Mouse (Mus musculus) limb, embryonic 14.5 days (tissue): ENCODE results near the gene Slc25a22. TPM values are rescaled to one million over a fixed set of nuclear protein-coding genes. Genes with fewer than 3 reads are reported as not detected.

Source experiments
- ATAC-seq: fragments of 200-750 bp; cut with Nextera tagmentation; 2 replicates; pipeline ENCODE4 v1.8.0; 2017; ENCODE audit warnings: low read depth, moderate number of reproducible peaks, moderate TSS enrichment; ENCODE audit not compliant: low FRiP score
- DNase-seq: peaks from one replicate; pipeline ENCODE4 v3.0.0-alpha.2; 2015; ENCODE audit warnings: low spot score
- H3K27ac ChIP-seq: fragments of 300-500 bp; sonication (generic); replicated peaks from 2 replicates; pipeline ENCODE4 v1.5.1; 2014; ENCODE audit warnings: low read depth, mild to moderate bottlenecking, low read length, moderate library complexity, mixed read lengths
- H3K27me3 ChIP-seq: fragments of 300-500 bp; sonication (generic); 2 replicates; pipeline ENCODE4 v1.6.1; 2014; ENCODE audit warnings: low read length, mixed read lengths; ENCODE audit not compliant: control insufficient read depth, insufficient read depth
- H3K36me3 ChIP-seq: fragments of 300-500 bp; sonication (generic); 2 replicates; pipeline ENCODE4 v1.6.1; 2014; ENCODE audit warnings: mild to moderate bottlenecking, low read length, moderate library complexity, mixed read lengths; ENCODE audit not compliant: control insufficient read depth, insufficient read depth
- H3K4me1 ChIP-seq: fragments of 300-500 bp; sonication (generic); 2 replicates; pipeline ENCODE4 v1.6.1; 2014; ENCODE audit warnings: antibody characterized with exemption, low read length, mixed read lengths; ENCODE audit not compliant: control insufficient read depth, insufficient read depth
- H3K4me2 ChIP-seq: fragments of 300-500 bp; sonication (generic); replicated peaks from 2 replicates; pipeline ENCODE4 v1.6.1; 2014; ENCODE audit warnings: low read depth, mild to moderate bottlenecking, low read length, moderate library complexity; ENCODE audit not compliant: severe bottlenecking
- H3K4me3 ChIP-seq: fragments of 300-500 bp; sonication (generic); replicated peaks from 2 replicates; pipeline ENCODE4 v1.5.1; 2014; ENCODE audit warnings: low read length
- H3K9ac ChIP-seq: fragments of 300-500 bp; sonication (generic); 2 replicates; pipeline ENCODE4 v1.6.1; 2014; ENCODE audit warnings: mild to moderate bottlenecking, low read depth, low read length, moderate library complexity; ENCODE audit not compliant: severe bottlenecking
- H3K9me3 ChIP-seq: fragments of 300-500 bp; sonication (generic); 2 replicates; pipeline ENCODE4 v1.6.1; 2016; ENCODE audit warnings: low read length; ENCODE audit not compliant: control insufficient read depth
- POLR2A ChIP-seq: fragments of 200-500 bp; IDR thresholded peaks from 2 replicates; pipeline ENCODE4 v1.8.0; 2012; ENCODE audit warnings: inconsistent platforms, mild to moderate bottlenecking, moderate library complexity, borderline replicate concordance; ENCODE audit not compliant: insufficient read depth, insufficient read length; ENCODE audit errors: extremely low read depth
- WGBS: fragments of 180-500 bp; shearing (Covaris S2); extraction: QIAGEN DNeasy Blood & Tissue Kit; methylation state at CpG from one replicate; pipeline ENCODE4 v1.1.7; 2014; 5-methylcytosine and 5-hydroxymethylcytosine counted together
- polyA plus RNA-seq, 2 experiments: library from polyadenylated mRNA; depleted of rRNA in 1 of 2; stranded (reverse) in 1 of 2; unstranded in 1 of 2; fragments of >200 nt; fragmentation: Nextera tagmentation in 1 of 2; extraction: Ambion mirVana in 1 of 2; gene quantifications; 2 replicates each; pipeline versions ENCODE4 v1.2.1 to v1.2.3; 2012 to 2014

Gene Slc25a22
- polyA plus RNA-seq, 2 experiments = 22.8 to 75.1 TPM

- H3K9ac ChIP-seq = peak overlapping the region; percentile 70
- peak overlapping the region; percentile 72 for H3K27ac ChIP-seq
- no peak for ATAC-seq
- H3K4me2 ChIP-seq = peak overlapping the region; percentile 84
- peaks cover 41% of the 10 kb centered on the region for H3K4me1 ChIP-seq
- H3K36me3 ChIP-seq = peaks cover 38% of the 10 kb centered on the region
- no peak for DNase-seq
- H3K9me3 ChIP-seq = no peaks in the 10 kb centered on the region
- no peak for TF ChIP-seq POLR2A
- H3K27me3 ChIP-seq = peaks cover 20% of the 10 kb centered on the region
- WGBS = 13% methylated on average over 5 of the region's 5 CpGs
- peak overlapping the region; percentile 65 for H3K4me3 ChIP-seq
These were observed 30.5 kb upstream of the Slc25a22 start for GRCm38 (mm10) chr7:141468164-141468521.

GRCm38 (mm10) chr7:141467230-141468030 lies 29.7 kb upstream of the Slc25a22 start, which contains the start of gene Cd151:
Gene Cd151, plus strand, starts transcription at chr7:141467392.
- H3K9me3 ChIP-seq = no peaks in the 10 kb centered on the region
- peak within 1 kb of the TSS; percentile 70 for H3K9ac ChIP-seq
- DNase-seq (peak; percentile 75), ATAC-seq (peak; percentile 81)
- TF ChIP-seq POLR2A = no peak
- peak within 1 kb of the TSS; percentile 84 for H3K4me2 ChIP-seq
- peaks cover 32% of the 10 kb centered on the region for H3K36me3 ChIP-seq
- H3K27ac ChIP-seq = peak within 1 kb of the TSS; percentile 72
- peaks cover 27% of the 10 kb centered on the region for H3K27me3 ChIP-seq
- peaks cover 41% of the 10 kb centered on the region for H3K4me1 ChIP-seq
- WGBS = under 1% methylated on average over 49 of the region's 52 CpGs
- H3K4me3 ChIP-seq = peak within 1 kb of the TSS; percentile 65

- Histone ChIP-seq H3K4me1 (peaks cover 47% of the 10 kb centered on the region), H3K27me3 (peaks cover 35% of the 10 kb centered on the region), H3K9ac (peak overlapping the region; percentile 70), H3K9me3 (no peaks in the 10 kb centered on the region), H3K36me3 (peaks cover 26% of the 10 kb centered on the region), H3K27ac (0 out of 2 replicates have a peak overlapping the region, but pooled peaks have one; percentile 72), H3K4me3 (peak overlapping the region; percentile 65), H3K4me2 (peak overlapping the region; percentile 84)
- ATAC-seq (no peak), DNase-seq (no peak)
- WGBS = 57% methylated on average over 10 of the region's 10 CpGs
- TF ChIP-seq POLR2A = no peak
These were observed 29.0 kb upstream of the Slc25a22 start for GRCm38 (mm10) chr7:141466607-141467148.

- Histone ChIP-seq H3K4me3 (no peak overlapping the region), H3K27ac (no peak overlapping the region), H3K27me3 (peaks cover 42% of the 10 kb centered on the region), H3K4me2 (no peak overlapping the region), H3K4me1 (peaks cover 48% of the 10 kb centered on the region), H3K9ac (no peak overlapping the region), H3K36me3 (peaks cover 20% of the 10 kb centered on the region), H3K9me3 (no peaks in the 10 kb centered on the region)
- WGBS = 82% methylated on average over 7 of the region's 7 CpGs
- ATAC-seq (no peak), DNase-seq (no peak)
- no peak for TF ChIP-seq POLR2A
These were observed 28.3 kb upstream of the Slc25a22 start for GRCm38 (mm10) chr7:141466045-141466394.

- Histone ChIP-seq H3K27me3 (peaks cover 46% of the 10 kb centered on the region), H3K4me2 (peak overlapping the region; percentile 48), H3K36me3 (peaks cover 15% of the 10 kb centered on the region), H3K4me3 (peak overlapping the region; percentile 26), H3K9ac (0 out of 2 replicates have a peak overlapping the region, but pooled peaks have one; percentile 31), H3K27ac (0 out of 2 replicates have a peak overlapping the region, but pooled peaks have one; percentile 8), H3K9me3 (no peaks in the 10 kb centered on the region), H3K4me1 (peaks cover 48% of the 10 kb centered on the region)
- TF ChIP-seq POLR2A = no peak
- ATAC-seq (no peak), DNase-seq (no peak)
- 25% methylated on average over 7 of the region's 10 CpGs for WGBS
These were observed 27.8 kb upstream of the Slc25a22 start for GRCm38 (mm10) chr7:141465388-141466044.
